Mouse (Mus musculus): Measurements from ENCODE around the gene Itga2. TPM values are rescaled to one million over a fixed set of nuclear protein-coding genes. Genes with fewer than 3 reads are reported as not detected.

Gene Itga2
- 1 to 10 TPM in 1 of 2 experiments, under 1 TPM in 1; 0.52 to 1.5 TPM for total RNA-seq (2021)
- long read RNA-seq, experiment 1, result 0 reads
- long read RNA-seq, experiment 2, result 0 reads

DNA sequence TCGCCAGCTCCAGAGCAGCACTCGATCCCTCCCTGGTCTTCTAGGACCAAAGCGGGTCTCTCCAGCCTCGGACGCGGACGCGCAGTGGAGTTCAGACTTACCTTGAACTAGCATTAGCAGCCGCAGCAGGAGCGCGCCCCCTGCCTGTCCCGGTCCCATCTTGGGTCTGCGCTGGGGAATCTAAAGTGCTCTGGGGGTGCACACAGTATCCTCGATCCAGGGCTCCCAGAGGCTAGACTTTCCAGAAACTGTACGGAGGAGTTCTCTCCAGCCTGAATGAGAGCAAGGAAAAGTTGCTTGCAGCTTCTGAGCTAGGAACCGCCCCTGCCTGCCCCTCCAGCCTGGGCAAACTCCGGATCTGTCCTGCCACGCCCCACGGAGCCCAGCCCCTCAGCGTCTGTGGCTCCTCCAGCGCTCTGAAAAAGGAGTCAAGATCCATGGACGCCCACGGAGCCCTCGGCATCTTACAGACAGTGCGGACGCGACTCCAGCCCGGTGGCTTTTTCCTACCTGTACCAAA, at the start of gene Itga2:
Gene Itga2, minus strand, starts transcription at position 326 of the 520 bp plus-strand sequence.
- peak; percentile 64 to 83 for DNase-seq

GRCm38 (mm10) chr13:114980831-114981419, 49.0 kb upstream of the Itga2 start:
- DNase-seq, result peak in 1 of 2 experiments; percentile 45

DNA sequence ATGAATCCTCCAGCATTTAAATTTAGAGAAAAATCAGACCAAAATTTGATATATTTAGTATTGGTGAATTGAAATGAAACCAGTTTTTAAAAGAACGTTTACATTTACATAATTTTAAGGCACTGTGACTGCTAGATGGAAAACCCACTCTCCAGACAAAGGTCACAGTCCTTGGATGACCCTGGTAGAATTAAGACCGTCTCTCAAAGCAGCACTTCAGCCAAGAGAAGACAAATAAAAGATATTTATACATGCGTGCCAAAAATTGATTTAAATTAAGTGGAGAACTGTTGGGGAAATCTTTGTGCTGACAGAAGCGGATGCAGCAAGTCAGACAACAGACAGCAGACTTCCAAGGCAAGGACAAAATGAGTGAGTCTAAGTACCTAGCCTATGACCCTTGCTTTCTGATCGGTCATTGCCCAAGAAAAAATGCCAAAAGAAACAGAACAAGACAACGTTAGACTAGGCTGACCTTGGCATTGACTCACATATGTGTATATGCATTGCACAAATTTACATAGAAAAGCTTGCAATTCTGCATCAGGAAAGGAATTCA, 42.7 kb upstream of the Itga2 start:
- DNase-seq, result no peak

DNA sequence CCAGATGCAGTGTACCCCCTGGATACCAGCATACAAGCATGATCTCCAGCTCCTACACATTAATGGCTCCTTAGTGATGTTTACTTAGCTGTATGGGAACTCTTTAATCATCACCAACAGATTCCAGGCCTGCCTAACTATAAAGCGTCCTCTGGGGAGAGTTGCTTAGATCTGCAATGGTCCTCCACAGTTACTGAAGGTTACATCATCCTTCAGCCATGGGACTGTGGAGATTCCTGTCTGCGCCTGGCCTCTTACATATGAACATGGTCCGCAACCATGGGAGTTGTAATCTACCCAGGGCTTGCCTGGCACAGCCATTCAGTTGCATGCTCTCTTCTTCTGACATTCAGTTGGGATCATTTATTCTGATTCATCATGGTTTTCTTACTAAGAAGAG, 40.0 kb upstream of the Itga2 start:
- DNase-seq, result no peak

DNA sequence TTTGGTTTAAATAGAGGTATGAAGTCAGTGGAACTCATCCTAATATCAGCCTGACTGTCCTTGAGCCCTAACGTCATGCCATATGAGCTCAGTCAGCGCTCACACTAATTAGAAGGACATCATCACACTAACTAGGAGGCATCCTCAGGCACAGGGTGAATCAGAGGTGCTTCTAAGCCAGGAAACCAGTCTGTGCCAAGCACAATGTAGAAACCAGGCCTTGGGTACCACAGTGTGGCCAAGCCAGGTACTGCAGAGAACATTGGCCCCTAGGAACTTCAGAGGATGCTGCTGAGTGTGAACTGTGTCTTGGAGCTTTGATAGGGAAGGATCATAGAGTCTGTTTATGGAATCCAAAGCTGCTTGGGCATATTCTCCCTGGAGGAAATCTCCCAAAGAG, 32.3 kb upstream of the Itga2 start:
- DNase-seq, result peak; percentile 69 to 89

DNA sequence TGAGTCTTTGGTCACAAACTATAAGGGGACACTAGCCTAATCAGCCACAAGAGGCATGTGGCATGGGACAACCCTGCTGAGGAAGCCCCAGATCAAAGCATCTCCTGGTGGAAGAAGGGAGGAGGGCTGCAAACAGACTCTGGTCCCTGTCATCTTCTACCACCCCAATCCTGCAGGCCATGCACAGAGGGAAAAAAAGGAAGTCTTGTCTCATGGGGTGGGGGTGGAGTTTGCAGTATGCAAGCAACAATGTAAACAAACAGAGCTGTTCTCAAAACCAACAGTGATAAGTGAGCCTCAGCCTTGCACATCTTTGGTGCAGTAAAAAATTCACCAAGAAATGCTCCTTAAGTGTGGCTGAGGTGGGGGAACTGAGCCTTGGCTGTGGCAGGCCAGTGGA, 22.6 kb upstream of the Itga2 start:
- DNase-seq, result no peak

- no peak for DNase-seq
These were observed 1.6 kb upstream of the Itga2 start for GRCm38 (mm10) chr13:114933541-114933940.

- peak in 1 of 2 experiments; percentile 15 for DNase-seq
These were observed 777 bp downstream of the Itga2 start for GRCm38 (mm10) chr13:114930996-114931649.

DNA sequence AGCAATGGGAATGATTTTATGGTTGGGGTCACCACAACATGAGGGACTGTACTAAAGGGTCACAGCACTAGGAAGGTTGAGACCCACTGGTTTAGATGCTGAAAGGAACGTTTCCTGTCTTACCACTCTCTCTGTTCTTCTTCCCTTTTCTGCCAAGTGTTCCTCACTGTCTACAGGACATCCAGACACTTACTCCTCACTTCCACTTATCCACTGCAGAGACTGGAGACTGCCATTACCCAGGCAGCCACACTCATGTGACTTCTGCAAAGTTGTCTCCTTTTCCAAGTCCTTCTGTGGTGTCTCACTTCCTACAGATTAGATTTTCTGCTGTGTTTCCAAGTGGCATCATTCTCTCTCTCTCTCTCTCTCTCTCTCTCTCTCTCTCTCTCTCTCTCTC, 7.1 kb downstream of the Itga2 start:
- no peak for DNase-seq

DNA sequence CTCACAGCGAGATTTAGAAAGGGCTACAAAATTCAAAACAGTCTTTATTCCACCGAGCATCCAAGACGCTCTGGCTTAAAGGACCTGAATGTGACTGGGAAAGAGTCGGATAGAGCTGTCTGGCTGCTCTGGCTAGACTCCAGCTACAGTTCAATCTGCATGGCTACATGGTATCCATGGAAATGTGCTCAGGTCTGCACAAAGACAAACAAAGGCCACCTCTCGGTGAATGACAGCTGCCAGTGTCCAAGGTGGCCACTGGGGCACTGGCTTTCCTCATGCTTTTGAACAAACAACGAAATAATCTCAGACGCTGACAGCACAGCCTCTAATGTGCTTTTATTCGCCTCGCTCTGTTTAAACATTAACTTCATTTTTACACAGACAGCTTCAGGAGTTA, 8.6 kb downstream of the Itga2 start:
- no peak for DNase-seq

DNA sequence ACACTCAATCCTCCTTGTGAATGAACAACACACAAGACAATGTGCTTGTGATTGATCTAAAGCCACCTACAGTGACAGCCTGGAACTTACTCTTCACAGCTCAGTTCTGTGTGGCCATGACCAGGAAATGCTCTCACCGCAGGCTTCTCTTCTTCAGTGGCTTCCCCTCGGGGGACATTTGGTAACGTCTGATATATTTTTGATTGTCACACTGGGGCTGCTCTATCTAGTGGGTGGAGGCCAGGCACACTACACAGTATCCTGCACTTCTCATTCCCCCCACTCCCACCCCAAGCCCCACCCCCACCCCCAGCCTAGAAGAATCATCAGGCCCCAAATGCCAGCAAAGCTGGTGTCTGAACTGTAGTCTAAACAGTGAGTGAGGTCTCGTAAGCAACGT, 16.1 kb downstream of the Itga2 start:
- DNase-seq, result no peak

GRCm38 (mm10) chr13:114914963-114915362, 16.9 kb downstream of the Itga2 start:
- no peak for DNase-seq

DNA sequence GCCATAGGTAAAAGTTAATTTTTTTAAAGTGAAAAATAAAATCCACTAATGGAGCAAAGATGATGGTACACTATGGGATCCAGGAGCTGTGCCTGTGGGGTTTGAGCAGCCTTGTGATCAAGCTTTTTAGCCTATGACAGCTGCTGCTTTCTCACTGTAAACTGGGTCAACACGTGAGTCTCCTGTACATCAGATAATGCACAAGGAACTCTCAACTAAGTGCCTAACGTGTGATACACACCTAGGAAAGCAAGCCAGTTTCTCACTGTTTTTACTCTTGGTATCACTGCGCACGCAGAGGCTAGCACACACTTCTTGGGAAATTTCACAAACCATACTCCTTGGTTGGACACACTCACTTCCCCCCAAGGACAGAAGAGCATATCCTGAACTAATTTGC, 17.3 kb downstream of the Itga2 start:
- DNase-seq, result no peak

- DNase-seq, result no peak
These were observed 21.3 kb downstream of the Itga2 start for GRCm38 (mm10) chr13:114910629-114911028.

DNA sequence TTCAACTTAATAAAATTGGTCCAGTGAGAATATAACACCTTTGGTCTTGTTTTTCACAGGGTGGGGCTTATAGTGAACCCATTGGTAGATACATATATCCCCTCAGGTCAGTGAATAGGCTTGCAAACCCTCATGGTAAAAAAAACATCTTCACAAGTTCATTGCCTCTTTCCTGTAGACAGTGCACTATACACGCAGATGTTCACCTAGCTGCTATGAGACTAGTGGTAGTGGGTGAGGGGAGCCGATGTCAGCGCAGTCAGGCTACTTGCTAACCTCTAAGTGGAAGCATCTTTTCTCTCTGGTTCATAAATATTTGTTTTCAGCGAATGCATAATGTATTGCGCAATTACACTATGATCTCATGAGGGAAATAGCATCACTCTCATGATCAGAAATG, 22.4 kb downstream of the Itga2 start:
- DNase-seq, result no peak

- no peak for DNase-seq
These were observed 24.0 kb downstream of the Itga2 start for GRCm38 (mm10) chr13:114907876-114908275.

DNA sequence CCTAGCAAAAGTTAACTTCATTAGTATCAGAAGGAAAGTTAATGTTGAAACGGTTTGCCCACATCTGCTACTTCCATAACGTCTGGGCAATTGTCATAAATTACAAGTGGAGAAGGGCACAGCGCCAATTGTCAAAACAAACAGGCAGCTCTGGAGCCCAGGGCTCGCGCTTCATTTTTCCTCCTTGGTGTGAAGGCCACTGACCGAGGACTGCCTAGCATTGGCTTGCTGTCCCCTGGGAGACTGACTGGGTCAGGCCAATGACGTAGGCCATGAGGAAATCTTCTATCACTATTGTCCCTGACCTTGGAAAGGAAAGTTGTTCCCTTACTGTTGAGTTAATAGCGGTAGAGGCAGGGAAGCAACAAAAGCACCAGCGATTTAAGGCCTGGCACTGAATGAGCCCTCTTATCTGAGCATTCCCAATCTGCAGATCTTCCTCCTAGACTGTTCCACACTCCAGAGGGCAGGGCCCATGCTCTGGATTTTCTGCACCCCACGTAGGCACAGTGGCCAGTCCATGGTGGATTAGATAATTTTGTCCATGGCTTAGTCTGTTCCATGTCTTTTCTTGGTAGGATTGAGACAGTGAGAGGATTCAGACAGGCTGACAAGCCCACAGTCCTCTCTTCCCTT, 35.0 kb downstream of the Itga2 start:
- DNase-seq, result peak; percentile 76 to 85

GRCm38 (mm10) chr13:114895896-114896295, 36.0 kb downstream of the Itga2 start:
- peak; percentile 44 to 68 for DNase-seq

GRCm38 (mm10) chr13:114894718-114895117, 37.2 kb downstream of the Itga2 start:
- DNase-seq, result no peak

- no peak for DNase-seq
These were observed 40.2 kb downstream of the Itga2 start for GRCm38 (mm10) chr13:114891655-114892054.

DNA sequence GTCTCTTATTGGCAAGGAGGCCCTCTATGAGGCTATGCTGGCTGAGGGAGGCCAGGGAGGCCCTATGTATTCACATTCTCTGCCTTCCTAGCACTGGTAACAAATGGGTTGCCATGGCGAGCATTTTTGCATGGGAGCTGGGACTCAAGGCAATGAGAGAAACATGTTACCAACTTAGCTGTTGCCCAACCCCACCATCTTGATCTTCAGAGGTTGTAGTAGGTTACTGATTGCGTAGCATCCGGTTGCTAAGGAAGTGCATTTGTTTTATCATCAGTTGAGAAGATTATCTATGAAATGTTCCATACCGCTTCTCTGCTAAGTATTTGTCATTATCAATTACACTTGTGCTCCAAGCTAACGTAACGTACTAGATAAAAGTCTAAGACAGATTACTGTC, 44.2 kb downstream of the Itga2 start:
- DNase-seq, result no peak

- DNase-seq, result no peak
These were observed 44.6 kb downstream of the Itga2 start for GRCm38 (mm10) chr13:114887293-114887692.

DNA sequence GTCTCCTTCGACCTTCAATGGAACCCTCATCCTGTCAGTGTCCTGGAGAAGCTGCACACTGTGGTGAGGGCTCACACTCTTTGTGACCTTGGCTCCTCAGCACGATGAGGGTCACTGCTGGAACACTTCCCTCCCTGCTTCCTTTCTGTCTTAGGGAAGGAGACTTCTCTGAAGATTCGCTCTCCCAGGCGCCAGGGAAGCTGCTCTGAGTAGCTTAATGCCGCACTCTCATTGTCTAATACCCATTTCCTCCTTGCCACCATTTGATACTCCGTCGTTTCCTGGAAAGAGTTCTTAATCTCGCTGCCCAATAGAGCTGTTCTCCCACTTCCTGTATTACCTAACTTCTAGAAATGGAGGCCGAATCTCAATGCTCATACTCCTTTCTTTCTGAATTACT, 46.7 kb downstream of the Itga2 start:
- no peak for DNase-seq

Data from heart, adult 18-20 months (tissue).